Mouse (Mus musculus) erythroblast, adult 5-6 weeks (primary cell): ENCODE measurements around the gene Arhgap21. TPM values are rescaled to one million over a fixed set of nuclear protein-coding genes. Genes with fewer than 3 reads are reported as not detected.

Experiments
- ATAC-seq: replicated peaks from 2 replicates; pipeline ENCODE4 v1.8.0; 2016; ENCODE audit warnings: moderate number of reproducible peaks, mild to moderate bottlenecking, moderate TSS enrichment, inconsistent platforms; ENCODE audit not compliant: poor library complexity, low FRiP score, severe bottlenecking
- total RNA-seq, 2 experiments: library from RNA; stranded (forward) in 1 of 2; stranded (reverse) in 1 of 2; fragments of 150-400 nt in 1 of 2; fragments of 200-764, 138-1000 nt in 1 of 2; gene quantifications; 2 replicates each; pipeline versions ENCODE4 v1.2.3 to v1.2.4; 2015 to 2017; ENCODE audit warnings: low replicate concordance in 2 of 2

Arhgap21 gene
- total RNA-seq, 2 experiments from 2014 or later, result 16.7 to 50.3 TPM

GRCm38 (mm10) chr2:20967101-20967645 is 1.5 kb downstream of the Arhgap21 start:
- ATAC-seq, result peak; percentile 47; the same call in 1 of the 2 replicates

GRCm38 (mm10) chr2:20966176-20967100 is 2.2 kb downstream of the Arhgap21 start:
- no peak for ATAC-seq

GRCm38 (mm10) chr2:20965361-20965760 is 3.3 kb downstream of the Arhgap21 start:
- ATAC-seq, result no peak

DNA sequence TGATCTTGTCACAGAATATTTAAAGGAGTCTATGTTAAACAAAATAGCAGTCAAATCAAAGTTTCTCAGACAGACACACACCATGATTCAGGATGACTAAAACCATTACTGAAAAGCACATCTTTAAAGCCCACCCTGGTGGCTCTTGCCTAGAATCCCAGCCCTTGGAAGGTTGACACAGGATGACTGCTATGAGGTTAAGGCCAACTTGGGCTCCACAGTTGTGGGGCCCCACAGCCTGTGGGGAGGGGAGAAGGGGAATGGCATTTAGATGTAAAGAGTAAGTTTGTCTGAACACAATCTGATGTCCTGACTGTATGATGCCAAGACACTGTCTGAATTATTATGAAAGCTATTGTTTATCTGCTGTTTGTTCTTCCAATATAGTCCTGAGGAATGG is 4.2 kb downstream of the Arhgap21 start:
- ATAC-seq, result no peak

DNA sequence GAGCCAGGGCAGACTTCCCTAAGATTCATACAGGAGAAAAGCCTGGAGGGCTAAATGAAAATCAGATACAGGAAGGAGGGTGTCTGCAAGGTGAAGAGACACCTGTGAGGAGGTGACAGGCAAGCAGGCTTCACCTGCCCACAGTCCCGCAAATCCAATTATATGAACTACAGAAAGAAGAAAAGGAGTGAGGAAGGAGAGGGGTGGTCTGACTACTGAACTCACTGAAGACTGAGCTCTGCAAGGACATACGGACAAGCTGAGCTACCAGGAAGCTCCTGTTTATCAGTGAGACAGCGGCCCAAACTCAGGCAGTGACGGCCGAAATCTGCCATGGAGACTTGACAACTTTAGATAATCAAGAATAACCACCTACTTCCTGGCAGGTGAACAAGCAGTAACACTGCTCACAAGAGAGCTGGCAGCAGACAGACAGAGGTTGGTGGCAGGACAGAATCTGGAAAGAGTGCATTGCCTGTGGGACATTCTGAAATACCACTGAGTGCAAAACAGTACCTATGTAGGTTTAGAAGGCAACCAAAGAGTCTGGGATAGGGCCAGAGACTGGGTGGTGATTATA is 5.4 kb downstream of the Arhgap21 start:
- ATAC-seq, result no peak

DNA sequence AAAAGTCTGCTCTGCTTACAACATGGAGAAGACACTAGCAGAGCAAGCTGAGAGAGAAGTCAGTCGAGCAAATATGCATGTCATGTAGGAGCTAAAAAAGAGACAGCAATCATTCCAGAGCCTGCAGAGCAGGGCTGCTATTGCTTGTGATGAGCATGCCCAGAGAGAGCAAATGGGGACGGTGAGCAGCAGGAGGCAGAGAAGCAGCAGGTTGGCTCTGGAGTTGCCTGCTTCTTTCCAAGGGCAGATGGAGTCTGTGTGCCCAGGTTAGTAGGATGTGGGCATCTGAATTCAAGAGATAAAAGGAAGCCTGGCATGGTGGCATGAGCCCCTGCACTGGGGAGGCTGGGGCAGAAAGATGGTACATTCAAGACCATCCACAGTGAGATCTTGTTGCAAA is 6.4 kb downstream of the Arhgap21 start:
- ATAC-seq, result no peak

DNA sequence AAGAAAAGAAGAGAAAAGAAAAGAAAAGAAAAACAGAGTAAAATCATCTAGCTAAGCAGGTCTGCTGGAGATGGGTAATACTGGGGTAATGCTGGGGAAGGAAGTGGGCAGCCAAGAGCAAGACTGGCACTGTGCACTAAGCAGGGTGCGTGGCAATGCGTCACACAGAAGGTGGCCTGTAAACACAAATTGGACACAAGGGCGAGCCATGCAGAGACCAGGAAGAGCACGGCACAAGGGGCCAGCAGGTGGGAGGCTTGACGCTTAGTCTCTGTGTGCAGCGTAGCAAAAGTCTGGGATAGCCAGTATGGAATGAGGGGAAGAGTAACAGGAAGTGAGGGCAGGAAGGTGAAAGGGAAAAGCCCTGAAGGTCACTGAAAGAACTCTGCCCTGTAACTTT is 6.9 kb downstream of the Arhgap21 start:
- ATAC-seq, result no peak

GRCm38 (mm10) chr2:20961295-20961694 is 7.4 kb downstream of the Arhgap21 start:
- ATAC-seq, result no peak

GRCm38 (mm10) chr2:20960668-20961035 is 8.0 kb downstream of the Arhgap21 start:
- no peak for ATAC-seq

DNA sequence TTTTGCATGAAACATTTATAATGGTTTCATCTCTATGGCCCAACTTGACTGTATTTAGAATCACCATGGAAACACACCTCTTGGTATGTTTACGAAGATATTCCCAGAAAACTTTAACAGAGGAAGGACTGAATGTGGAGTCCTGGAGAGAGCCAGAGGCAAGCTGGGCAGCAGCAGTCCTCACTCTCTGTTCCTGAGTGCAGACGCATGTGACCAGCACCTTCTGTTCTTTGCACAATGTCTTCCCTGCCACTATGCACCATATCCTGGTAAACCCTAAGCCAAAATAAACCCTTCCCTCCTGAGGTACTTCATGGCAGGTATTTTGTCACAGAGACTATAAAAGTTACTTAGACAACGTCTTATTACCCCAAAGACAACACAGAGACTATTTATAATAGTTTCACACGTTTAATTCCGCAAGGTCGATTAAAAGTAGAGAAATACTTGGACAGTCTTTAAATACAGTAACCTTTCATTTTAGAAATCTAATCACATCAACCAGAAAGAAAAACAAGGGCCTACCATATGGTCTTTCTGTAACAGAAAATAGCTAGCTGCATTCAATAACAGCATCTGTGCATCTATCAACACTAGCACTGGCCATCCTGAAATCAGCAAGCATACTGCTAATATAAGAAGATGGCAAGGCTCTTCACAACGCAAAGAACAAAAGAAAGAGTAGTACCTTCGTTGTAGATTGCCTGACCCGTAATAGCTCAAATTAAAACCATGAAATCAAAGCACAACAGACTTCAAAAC is 8.6 kb downstream of the Arhgap21 start:
- no peak for ATAC-seq

DNA sequence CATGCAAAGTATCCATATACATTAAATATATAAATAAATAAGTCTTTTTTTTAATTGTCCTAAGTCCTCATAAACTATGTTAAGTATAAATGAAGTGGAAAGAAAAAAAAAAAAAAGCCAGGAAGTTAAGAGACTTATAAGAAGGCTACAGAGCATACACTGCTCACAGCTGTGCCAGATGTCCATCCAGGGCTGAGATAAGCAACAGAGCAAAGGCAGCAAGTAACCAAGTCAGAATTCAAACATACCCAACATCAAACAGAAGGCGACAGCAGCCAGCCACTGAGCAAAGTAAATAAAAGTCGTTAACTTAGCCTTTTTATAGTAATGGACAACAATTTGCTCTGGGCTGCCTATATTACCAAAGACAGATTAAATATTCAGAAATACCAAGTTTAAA is 9.6 kb downstream of the Arhgap21 start:
- ATAC-seq, result peak; percentile 78

DNA sequence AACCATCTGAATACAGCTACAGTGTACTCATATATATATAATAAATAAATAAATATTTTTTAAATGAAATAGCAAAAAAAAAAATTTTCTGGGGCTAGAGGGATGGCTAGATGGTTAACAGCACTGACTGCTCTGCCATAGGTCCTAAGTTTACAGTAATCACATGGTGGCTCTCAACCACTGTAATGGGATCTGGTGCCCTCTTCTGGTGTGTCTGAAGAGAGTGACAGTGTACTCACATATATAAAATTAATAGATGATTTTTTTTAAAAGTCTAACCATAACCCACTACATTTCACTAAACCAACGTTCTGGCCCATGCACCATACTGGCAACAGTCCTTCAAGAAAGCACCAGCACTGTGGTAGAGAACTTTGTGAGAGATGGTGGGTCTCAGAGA is 10.7 kb downstream of the Arhgap21 start:
- ATAC-seq, result no peak

GRCm38 (mm10) chr2:20956716-20957115 is 12.0 kb downstream of the Arhgap21 start:
- ATAC-seq, result no peak

DNA sequence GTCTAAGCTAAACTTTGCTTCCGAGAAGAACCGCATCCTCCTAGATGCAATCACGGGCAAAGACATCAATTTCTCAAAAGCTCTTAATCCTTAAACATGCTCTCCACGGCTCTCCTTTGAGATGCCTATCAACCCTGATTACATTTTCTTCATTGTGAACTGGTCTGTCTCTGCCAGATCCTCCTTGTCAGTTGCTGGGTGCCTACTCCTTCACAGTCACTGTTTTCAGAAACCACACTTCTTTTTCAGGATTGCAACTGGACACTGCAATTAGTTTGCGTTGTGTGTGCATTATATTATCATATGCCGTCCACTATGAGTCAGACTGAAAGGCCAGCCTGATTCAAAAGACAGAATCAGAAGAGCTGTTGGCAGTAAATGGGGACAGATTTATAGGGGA is 12.7 kb downstream of the Arhgap21 start:
- no peak for ATAC-seq

- no peak for ATAC-seq
These were observed 13.3 kb downstream of the Arhgap21 start for GRCm38 (mm10) chr2:20955376-20955775.

DNA sequence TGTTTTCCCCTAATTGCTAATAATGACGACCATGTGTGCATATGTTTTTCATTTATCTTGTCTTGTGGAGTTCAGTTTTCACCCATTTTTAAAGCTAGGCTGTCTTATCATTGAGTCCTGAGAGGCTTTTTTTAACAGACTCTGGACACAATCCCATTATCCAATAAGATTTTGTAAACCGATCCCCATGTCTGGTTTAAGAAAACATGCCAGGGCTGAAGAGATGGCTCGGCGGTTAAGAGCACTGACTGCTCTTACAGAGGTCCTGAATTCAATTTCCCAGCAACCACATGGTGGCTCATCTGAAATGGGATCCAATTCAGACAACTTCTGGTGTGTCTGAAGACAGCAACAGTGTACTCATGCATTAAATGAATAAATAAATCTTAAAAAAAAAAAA is 16.0 kb downstream of the Arhgap21 start:
- no peak for ATAC-seq

DNA sequence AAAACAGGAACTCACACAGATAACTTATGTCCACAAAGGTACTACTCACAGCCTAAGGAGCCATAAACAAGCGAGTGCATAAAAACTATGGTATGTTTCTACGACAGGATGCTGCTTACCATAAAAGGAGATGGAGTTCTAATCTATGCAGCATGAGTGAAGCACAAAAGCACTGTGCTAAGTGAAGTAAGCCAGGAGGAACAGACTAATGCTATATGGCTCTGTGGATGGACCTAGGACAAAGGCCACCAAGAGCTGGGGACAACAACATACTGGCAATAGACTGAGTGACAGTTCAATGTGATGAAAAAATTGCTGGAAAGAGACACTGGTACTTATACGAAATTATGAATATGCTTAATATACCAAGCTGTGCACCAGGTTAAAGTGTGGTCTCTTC is 19.5 kb downstream of the Arhgap21 start:
- ATAC-seq, result no peak

DNA sequence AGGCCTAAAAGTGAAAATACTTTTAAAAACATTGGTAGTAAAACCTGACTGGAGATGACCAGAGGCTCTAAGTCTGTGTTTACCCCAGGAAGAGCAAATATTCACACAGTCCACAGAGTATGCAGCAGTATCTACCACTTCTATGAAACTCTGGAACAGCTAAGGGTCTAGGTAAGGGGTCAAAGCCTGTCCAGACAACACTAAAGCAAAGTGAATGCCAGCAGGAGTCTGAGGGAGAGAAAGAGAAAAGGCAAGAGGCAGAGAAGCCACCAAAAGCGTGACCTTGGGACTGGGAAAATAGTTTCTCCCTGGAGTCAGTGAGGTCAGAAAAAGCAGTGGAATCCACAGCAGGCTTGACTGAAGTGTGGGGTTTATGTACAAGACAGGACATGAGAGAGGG is 21.6 kb downstream of the Arhgap21 start:
- no peak for ATAC-seq

GRCm38 (mm10) chr2:20945596-20945995 is 23.1 kb downstream of the Arhgap21 start:
- ATAC-seq, result no peak

GRCm38 (mm10) chr2:20943730-20944454 is 24.8 kb downstream of the Arhgap21 start:
- ATAC-seq, result no peak
